ENCODE assay signal across 22 mouse cellular contexts in the genomic region with DNA sequence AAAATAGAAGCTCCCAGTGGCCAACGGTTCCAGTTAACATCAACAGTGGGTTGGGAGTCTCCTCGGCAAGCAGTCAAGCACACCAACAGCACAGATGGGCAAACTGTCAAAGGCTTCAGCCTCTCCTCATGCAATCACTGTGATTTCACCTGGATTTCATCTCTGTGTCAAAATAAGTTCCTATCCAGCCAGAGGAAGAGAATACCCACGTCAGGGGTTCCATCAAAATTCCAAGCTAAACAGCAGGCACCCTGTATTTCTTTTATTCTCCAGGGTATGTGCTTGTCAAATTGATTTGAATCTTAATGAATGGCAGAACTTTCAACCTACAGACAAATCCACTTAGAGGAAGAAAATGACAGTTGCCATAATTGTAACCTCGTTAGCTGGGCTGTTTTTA. TPM values are rescaled to one million over a fixed set of nuclear protein-coding genes. Genes with fewer than 3 reads are reported as not detected.
DNase-seq lines count a peak whose midpoint lies in the region; ATAC-seq lines count a peak whose summit lies in the region.
"Had no signal": no experiment of that assay in that cellular context is flagged by ENCODE, and none has a peak within 500 bp of the region (broad histone marks: within the 10 kb centered on the region; RNA-seq: fewer than 3 reads in every experiment).

No protein-coding gene starts in this region.

- no peak overlapping the region for H3K4me3 ChIP-seq in forebrain, embryonic 14.5 days (ENCODE audit: low read depth, low read length)
- no peak overlapping the region for H3K4me3 ChIP-seq in forebrain, embryonic 12.5 days (replicated peaks)
- H3K4me3 ChIP-seq in midbrain, embryonic 14.5 days (replicated peaks; ENCODE audit: low read depth, low read length), result no peak overlapping the region
- H3K4me3 ChIP-seq in heart, embryonic 12.5 days, result no peak overlapping the region
- H3K4me3 ChIP-seq: limb, embryonic 15.5 days; midbrain, embryonic 13.5 days; neural tube, embryonic 12.5 days; stomach, embryonic 15.5 days had no signal

- no peak overlapping the region for H3K9ac ChIP-seq in forebrain, embryonic 14.5 days (ENCODE audit: low read length)
- H3K9ac ChIP-seq in forebrain, embryonic 12.5 days, result no peak overlapping the region
- no peak overlapping the region for H3K9ac ChIP-seq in midbrain, embryonic 14.5 days (replicated peaks; ENCODE audit: low read length)
- H3K9ac ChIP-seq in heart, embryonic 12.5 days, result no peak overlapping the region
- H3K9ac ChIP-seq: limb, embryonic 15.5 days; liver, embryonic 14.5 days; lung, embryonic 14.5 days; midbrain, embryonic 13.5 days; neural tube, embryonic 12.5 days; stomach, embryonic 15.5 days had no signal

- H3K4me2 ChIP-seq in forebrain, embryonic 14.5 days (ENCODE audit: low read length), result no peak overlapping the region
- H3K4me2 ChIP-seq in forebrain, embryonic 12.5 days, result no peak overlapping the region
- no peak overlapping the region for H3K4me2 ChIP-seq in midbrain, embryonic 14.5 days (ENCODE audit: low read length)
- no peak overlapping the region for H3K4me2 ChIP-seq in heart, embryonic 12.5 days
- H3K4me2 ChIP-seq: limb, embryonic 15.5 days; lung, embryonic 14.5 days; midbrain, embryonic 13.5 days; neural tube, embryonic 12.5 days; stomach, embryonic 15.5 days had no signal

- H3K36me3 ChIP-seq in forebrain, embryonic 14.5 days (ENCODE audit: control insufficient read depth, insufficient read depth, low read length), result no peaks in the 10 kb centered on the region
- no peaks in the 10 kb centered on the region for H3K36me3 ChIP-seq in forebrain, embryonic 12.5 days (replicated peaks)
- no peaks in the 10 kb centered on the region for H3K36me3 ChIP-seq in midbrain, embryonic 14.5 days (ENCODE audit: control insufficient read depth, insufficient read depth, low read length)
- no peaks in the 10 kb centered on the region for H3K36me3 ChIP-seq in heart, embryonic 12.5 days
- H3K36me3 ChIP-seq: limb, embryonic 15.5 days; midbrain, embryonic 13.5 days; neural tube, embryonic 12.5 days; stomach, embryonic 15.5 days had no signal

- peak; percentile 52 for DNase-seq in forebrain, embryonic 14.5 days (ENCODE audit: low spot score)
- peak; percentile 35 for DNase-seq in MN1 (ENCODE audit: low spot score)
- peak; percentile 31 for DNase-seq in Muller cell, postnatal 12 days (ENCODE audit: inconsistent ontology term)
- peak; percentile 29 to 55 for DNase-seq in cerebellum, postnatal 14 days
- no peak for DNase-seq in midbrain, embryonic 14.5 days
- DNase-seq in T-cell, adult 2 months (ENCODE audit: low spot score), result no peak
- DNase-seq: adrenal gland, postnatal 14 days; gastrocnemius, postnatal 36 days; kidney, postnatal 36 days; lung, embryonic 14.5 days; right cerebral cortex, adult 18-20 months; right cerebral cortex, postnatal 4 days; thymus, postnatal 25 days had no signal

- WGBS in forebrain, embryonic 14.5 days, result 24% methylated on average over 4 of the region's 4 CpGs
- 34% methylated on average over 4 of the region's 4 CpGs for WGBS in forebrain, embryonic 12.5 days
- 38% methylated on average over 4 of the region's 4 CpGs for whole genome bisulfite sequencing in midbrain, embryonic 14.5 days
- WGBS in heart, embryonic 12.5 days, result 67% methylated on average over 4 of the region's 4 CpGs

- peak; percentile 63 for ATAC-seq in forebrain, embryonic 14.5 days
- no peak for ATAC-seq in forebrain, embryonic 12.5 days (ENCODE audit: low FRiP score)
- ATAC-seq in midbrain, embryonic 14.5 days (ENCODE audit: low FRiP score, low TSS enrichment), result no peak
- no peak for ATAC-seq in heart, embryonic 12.5 days (ENCODE audit: insufficient number of reproducible peaks, low FRiP score)
- ATAC-seq: hindbrain, embryonic 16.5 days; intestine, embryonic 16.5 days; midbrain, embryonic 13.5 days had no signal

- no peaks in the 10 kb centered on the region for H3K27me3 ChIP-seq in forebrain, embryonic 14.5 days (replicated peaks; ENCODE audit: control insufficient read depth, insufficient read depth, low read length)
- no peaks in the 10 kb centered on the region for H3K27me3 ChIP-seq in forebrain, embryonic 12.5 days
- no peaks in the 10 kb centered on the region for H3K27me3 ChIP-seq in midbrain, embryonic 14.5 days (ENCODE audit: control insufficient read depth, insufficient read depth, low read length)
- H3K27me3 ChIP-seq in heart, embryonic 12.5 days (replicated peaks), result no peaks in the 10 kb centered on the region
- H3K27me3 ChIP-seq: limb, embryonic 15.5 days; midbrain, embryonic 13.5 days; neural tube, embryonic 12.5 days; stomach, embryonic 15.5 days had no signal

- H3K27ac ChIP-seq in forebrain, embryonic 14.5 days (ENCODE audit: low read depth, low read length), result peak overlapping the region; percentile 23; the same call in 1 of the 2 replicates
- no peak overlapping the region for H3K27ac ChIP-seq in forebrain, embryonic 12.5 days
- H3K27ac ChIP-seq in midbrain, embryonic 14.5 days (replicated peaks; ENCODE audit: low read depth, low read length), result no peak overlapping the region
- H3K27ac ChIP-seq in heart, embryonic 12.5 days (ENCODE audit: poor library complexity, severe bottlenecking), result no peak overlapping the region
- H3K27ac ChIP-seq: limb, embryonic 15.5 days; liver, embryonic 14.5 days; midbrain, embryonic 13.5 days; neural tube, embryonic 12.5 days; stomach, embryonic 15.5 days had no signal

- peaks cover 7% of the 10 kb centered on the region; the same call in 1 of the 2 replicates for H3K4me1 ChIP-seq in forebrain, embryonic 14.5 days (ENCODE audit: control insufficient read depth, insufficient read depth, low read length)
- H3K4me1 ChIP-seq in forebrain, embryonic 12.5 days, result peaks cover 8% of the 10 kb centered on the region; the same call in 1 of the 2 replicates
- H3K4me1 ChIP-seq in midbrain, embryonic 14.5 days (ENCODE audit: control insufficient read depth, insufficient read depth, low read length), result no peaks in the 10 kb centered on the region
- no peaks in the 10 kb centered on the region for H3K4me1 ChIP-seq in heart, embryonic 12.5 days (replicated peaks)
- H3K4me1 ChIP-seq: limb, embryonic 15.5 days; midbrain, embryonic 13.5 days; neural tube, embryonic 12.5 days; stomach, embryonic 15.5 days had no signal

- H3K9me3 ChIP-seq in forebrain, embryonic 14.5 days (replicated peaks; ENCODE audit: control insufficient read depth, low read length), result no peaks in the 10 kb centered on the region; the same call in 1 of the 2 replicates
- H3K9me3 ChIP-seq in forebrain, embryonic 12.5 days, result no peaks in the 10 kb centered on the region
- H3K9me3 ChIP-seq in midbrain, embryonic 14.5 days (ENCODE audit: control insufficient read depth, low read length), result no peaks in the 10 kb centered on the region
- H3K9me3 ChIP-seq in heart, embryonic 12.5 days (replicated peaks), result no peaks in the 10 kb centered on the region
- H3K9me3 ChIP-seq: limb, embryonic 15.5 days; midbrain, embryonic 13.5 days; neural tube, embryonic 12.5 days; stomach, embryonic 15.5 days had no signal

RNA-seq across cellular contexts. Expression of a gene that starts 51.5 kb away (rescaled TPM):
- 0.51 TPM in 1 of 2 replicates, not detected in the other for polyA plus RNA-seq in forebrain, embryonic 14.5 days (2014; fragmentation: Nextera tagmentation; extraction: Ambion mirVana)
- polyA plus RNA-seq in forebrain, embryonic 12.5 days (2016; fragmentation: Nextera tagmentation; extraction: Ambion mirVana), result 0.62 and 1.0 TPM in 2 replicates
- 1.1 and 1.3 TPM in 2 replicates for polyA plus RNA-seq in midbrain, embryonic 14.5 days (2014; fragmentation: Nextera tagmentation; extraction: Ambion mirVana)
- polyA plus RNA-seq in heart, embryonic 12.5 days (2016; fragmentation: Nextera tagmentation; extraction: Ambion mirVana), result 26.2 and 28.9 TPM in 2 replicates

Comparison
In these comparisons a context has a peak if more than half of its experiments do, and no peak if none do; other contexts are left out.
1. DNase-seq: peak in forebrain, embryonic 14.5 days (single experiment), MN1 (single experiment), Muller cell, postnatal 12 days (single experiment) and cerebellum, postnatal 14 days (2 of 2); none in midbrain, embryonic 14.5 days (single experiment) and T-cell, adult 2 months (single experiment).
2. RNA of a gene that starts 51.5 kb away (polyA plus RNA-seq): 26.2 to 28.9 TPM in heart, embryonic 12.5 days; 1.1 to 1.3 TPM in midbrain, embryonic 14.5 days, 0.62 to 1.0 TPM in forebrain, embryonic 12.5 days and 0.51 TPM in forebrain, embryonic 14.5 days; every median in the first group is over 10 times any median in the second.